Mouse (Mus musculus) limb, embryonic 13.5 days (tissue): ENCODE results near the gene Frmd4a. TPM values are rescaled to one million over a fixed set of nuclear protein-coding genes. Genes with fewer than 3 reads are reported as not detected.

ENCODE experiments used
- ATAC-seq: fragments of 200-750 bp; cut with Nextera tagmentation; 2 replicates; pipeline ENCODE4 v1.8.0; 2017; ENCODE audit warnings: low read depth, moderate number of reproducible peaks, moderate TSS enrichment; ENCODE audit not compliant: low FRiP score
- H3K27ac ChIP-seq: fragments of 300-500 bp; sonication (generic); 2 replicates; pipeline ENCODE4 v1.5.1; 2015; ENCODE audit warnings: inconsistent platforms, mild to moderate bottlenecking, moderate library complexity
- H3K27me3 ChIP-seq: fragments of 300-500 bp; sonication (generic); 2 replicates; pipeline ENCODE4 v1.6.1; 2015; ENCODE audit warnings: mild to moderate bottlenecking, inconsistent platforms
- H3K36me3 ChIP-seq: fragments of 300-500 bp; sonication (generic); 2 replicates; pipeline ENCODE4 v1.6.1; 2015; ENCODE audit warnings: inconsistent platforms, mild to moderate bottlenecking, moderate library complexity
- H3K4me1 ChIP-seq: fragments of 300-500 bp; sonication (generic); 2 replicates; pipeline ENCODE4 v1.6.1; 2015; ENCODE audit warnings: inconsistent platforms
- H3K4me2 ChIP-seq: fragments of 300-500 bp; sonication (generic); replicated peaks from 2 replicates; pipeline ENCODE4 v1.6.1; 2015; ENCODE audit warnings: inconsistent platforms, mild to moderate bottlenecking, moderate library complexity
- H3K4me3 ChIP-seq: fragments of 300-500 bp; sonication (generic); 2 replicates; pipeline ENCODE4 v1.5.1; 2015; ENCODE audit warnings: moderate library complexity, mild to moderate bottlenecking, inconsistent platforms
- H3K9ac ChIP-seq: fragments of 300-500 bp; sonication (generic); 2 replicates; pipeline ENCODE4 v1.6.1; 2015; ENCODE audit warnings: mild to moderate bottlenecking, inconsistent platforms
- H3K9me3 ChIP-seq: fragments of 300-500 bp; sonication (generic); 2 replicates; pipeline ENCODE4 v1.6.1; 2016; ENCODE audit warnings: inconsistent platforms
- WGBS: fragments of 180-500 bp; shearing (Covaris S2); methylation state at CpG from one replicate; pipeline ENCODE4 v1.1.7; 2015; 5-methylcytosine and 5-hydroxymethylcytosine counted together
- polyA plus RNA-seq: library from polyadenylated mRNA; unstranded; fragments of >200 nt; fragmentation: Nextera tagmentation; extraction: Ambion mirVana; gene quantifications from 2 replicates; pipeline ENCODE4 v1.2.1, GENCODE M21; 2015

Frmd4a gene
- polyA plus RNA-seq, 1 experiment from 2014 or later: 68.1 TPM

GRCm38 (mm10) chr2:4380926-4381325, 363.4 kb downstream of the Frmd4a start:
- H3K9me3 ChIP-seq: no peaks in the 10 kb centered on the region; the same call in 1 of the 2 replicates
- WGBS: 83% methylated on average over 5 of the region's 5 CpGs
- no peaks in the 10 kb centered on the region for H3K27me3 ChIP-seq
- H3K9ac ChIP-seq: no peak overlapping the region
- peaks cover 17% of the 10 kb centered on the region; the same call in 1 of the 2 replicates for H3K4me1 ChIP-seq
- H3K27ac ChIP-seq: no peak overlapping the region
- H3K4me2 ChIP-seq: no peak overlapping the region
- peaks cover 7% of the 10 kb centered on the region; the same call in 1 of the 2 replicates for H3K36me3 ChIP-seq
- H3K4me3 ChIP-seq: no peak overlapping the region
- ATAC-seq: no peak

DNA sequence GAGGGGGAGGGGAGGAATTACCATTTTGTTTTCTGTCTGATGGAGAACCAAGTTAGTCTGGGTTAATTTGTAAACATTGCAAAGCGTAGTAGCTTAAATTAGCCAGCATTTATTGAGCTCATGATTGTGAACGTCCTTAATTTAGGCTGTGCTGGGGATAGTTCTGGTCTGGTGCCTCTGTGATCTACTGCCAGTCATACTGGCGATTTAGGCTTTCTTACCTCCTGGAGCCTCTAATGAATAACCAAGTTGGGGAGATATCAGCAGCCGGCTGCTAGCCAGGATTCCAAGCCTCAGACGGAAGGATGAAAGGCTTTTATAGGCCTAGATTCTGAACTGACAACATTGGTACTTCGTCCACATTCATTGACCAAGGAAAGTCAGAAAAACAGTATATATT, 369.0 kb downstream of the Frmd4a start:
- Histone ChIP-seq H3K27me3 (no peaks in the 10 kb centered on the region), H3K36me3 (no peaks in the 10 kb centered on the region), H3K4me1 (peaks cover 26% of the 10 kb centered on the region), H3K9me3 (no peaks in the 10 kb centered on the region), H3K27ac (no peak overlapping the region), H3K9ac (no peak overlapping the region), H3K4me2 (no peak overlapping the region), H3K4me3 (no peak overlapping the region)
- ATAC-seq: no peak
- 45% methylated on average over 6 of the region's 6 CpGs for WGBS

DNA sequence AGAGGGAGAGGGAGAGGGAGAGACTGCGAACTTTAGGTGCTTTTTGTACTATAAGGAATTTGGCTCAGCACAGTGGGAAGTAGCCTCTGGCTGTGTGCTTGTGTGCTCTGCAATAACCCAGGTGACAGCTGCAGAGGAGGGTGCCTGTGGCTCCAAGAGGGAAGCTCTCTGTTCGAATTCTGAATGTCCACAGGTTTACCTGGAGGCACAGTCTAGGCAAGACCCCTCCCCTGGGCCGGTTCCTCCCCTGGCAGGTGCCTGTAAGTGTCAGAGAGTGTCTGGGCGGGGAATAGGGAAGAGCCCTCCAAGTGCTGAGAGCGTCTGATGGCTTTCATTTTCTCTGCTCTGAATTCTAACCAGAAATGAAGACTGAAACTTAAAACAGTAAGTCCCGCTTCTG, 371.8 kb downstream of the Frmd4a start:
- 34% methylated on average over 6 of the region's 6 CpGs for whole genome bisulfite sequencing
- Histone ChIP-seq H3K27ac (no peak overlapping the region), H3K9me3 (no peaks in the 10 kb centered on the region), H3K27me3 (no peaks in the 10 kb centered on the region), H3K4me2 (no peak overlapping the region), H3K4me3 (no peak overlapping the region), H3K4me1 (peaks cover 31% of the 10 kb centered on the region), H3K36me3 (peaks cover 4% of the 10 kb centered on the region; the same call in 1 of the 2 replicates), H3K9ac (no peak overlapping the region)
- no peak for ATAC-seq

- H3K27ac ChIP-seq: no peak overlapping the region
- no peak overlapping the region for H3K4me2 ChIP-seq
- H3K27me3 ChIP-seq: no peaks in the 10 kb centered on the region
- WGBS: 81% methylated on average over 4 of the region's 4 CpGs
- H3K4me1 ChIP-seq: peaks cover 32% of the 10 kb centered on the region
- no peak overlapping the region for H3K4me3 ChIP-seq
- H3K36me3 ChIP-seq: peaks cover 4% of the 10 kb centered on the region; the same call in 1 of the 2 replicates
- H3K9ac ChIP-seq: no peak overlapping the region
- no peaks in the 10 kb centered on the region for H3K9me3 ChIP-seq
- ATAC-seq: no peak
Measured at GRCm38 (mm10) chr2:4391091-4391490, 373.6 kb downstream of the Frmd4a start.

- ATAC-seq: peak; percentile 42; the same call in 1 of the 2 replicates
- WGBS: 27% methylated on average over 7 of the region's 7 CpGs
Measured at GRCm38 (mm10) chr2:4391678-4392085, 374.2 kb downstream of the Frmd4a start.

GRCm38 (mm10) chr2:4393046-4393445, 375.5 kb downstream of the Frmd4a start:
- no peak overlapping the region for H3K4me2 ChIP-seq
- H3K9me3 ChIP-seq: no peaks in the 10 kb centered on the region
- WGBS: 89% methylated on average over 4 of the region's 4 CpGs
- H3K9ac ChIP-seq: no peak overlapping the region
- peaks cover 4% of the 10 kb centered on the region; the same call in 1 of the 2 replicates for H3K36me3 ChIP-seq
- ATAC-seq: no peak
- H3K4me1 ChIP-seq: peaks cover 37% of the 10 kb centered on the region
- no peak overlapping the region for H3K27ac ChIP-seq
- H3K27me3 ChIP-seq: no peaks in the 10 kb centered on the region
- no peak overlapping the region for H3K4me3 ChIP-seq

More at GRCm38 (mm10) chr2:4391678-4392085, 374.2 kb downstream of the Frmd4a start:
- peak overlapping the region; percentile 53; the same call in 1 of the 2 replicates for H3K27ac ChIP-seq
- no peak overlapping the region for H3K4me3 ChIP-seq
- no peak overlapping the region for H3K9ac ChIP-seq
- H3K4me1 ChIP-seq: peaks cover 35% of the 10 kb centered on the region
- H3K36me3 ChIP-seq: peaks cover 4% of the 10 kb centered on the region; the same call in 1 of the 2 replicates
- no peaks in the 10 kb centered on the region for H3K27me3 ChIP-seq
- H3K4me2 ChIP-seq: peak overlapping the region; percentile 21; the same call in 1 of the 2 replicates
- no peaks in the 10 kb centered on the region for H3K9me3 ChIP-seq

DNA sequence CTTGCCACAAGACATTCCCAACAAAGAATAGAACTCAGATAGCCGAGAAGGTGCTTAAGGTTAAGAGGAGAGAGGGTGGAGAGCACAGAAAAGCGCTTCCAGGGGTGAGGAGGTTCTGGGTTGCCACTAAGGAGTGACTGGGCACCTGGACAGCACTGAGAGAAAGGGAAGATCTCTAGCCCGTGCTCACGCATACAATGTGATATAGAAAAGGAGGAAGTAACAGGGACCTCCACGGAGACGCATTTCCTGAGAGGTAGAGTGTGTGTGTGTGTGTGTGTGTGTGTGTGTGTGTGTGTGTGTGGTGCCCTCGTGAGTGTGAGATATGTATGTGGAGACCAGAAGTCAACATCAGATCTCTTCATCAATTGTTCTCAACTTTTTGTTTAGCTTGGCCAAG, 377.1 kb downstream of the Frmd4a start:
- H3K9me3 ChIP-seq: no peaks in the 10 kb centered on the region
- peaks cover 44% of the 10 kb centered on the region for H3K4me1 ChIP-seq
- 85% methylated on average over 7 of the region's 7 CpGs for WGBS
- peaks cover 4% of the 10 kb centered on the region; the same call in 1 of the 2 replicates for H3K36me3 ChIP-seq
- H3K9ac ChIP-seq: no peak overlapping the region
- H3K27me3 ChIP-seq: no peaks in the 10 kb centered on the region
- ATAC-seq: no peak
- H3K4me3 ChIP-seq: no peak overlapping the region
- no peak overlapping the region for H3K4me2 ChIP-seq
- no peak overlapping the region for H3K27ac ChIP-seq

DNA sequence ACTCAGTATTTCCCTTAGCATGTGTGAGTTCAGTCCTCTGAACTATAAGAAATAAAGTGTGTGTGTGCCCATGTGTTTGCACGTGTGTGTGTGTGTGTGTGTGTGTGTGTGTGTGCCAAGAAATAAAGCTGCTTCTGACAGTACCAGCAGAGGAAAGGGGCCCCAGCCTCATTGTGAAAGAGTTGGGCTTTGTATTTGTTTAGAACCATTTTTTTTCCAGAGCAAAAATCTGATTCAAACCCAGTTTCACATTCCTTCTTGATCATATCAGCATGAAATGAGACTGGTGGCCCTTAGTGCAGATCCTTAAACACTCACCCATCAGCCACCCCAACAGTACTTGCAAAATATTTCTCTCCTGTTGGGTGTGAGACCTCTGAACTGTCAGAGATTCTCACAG, 382.2 kb downstream of the Frmd4a start:
- ATAC-seq: no peak
- no peak overlapping the region for H3K4me3 ChIP-seq
- no peak overlapping the region for H3K9ac ChIP-seq
- H3K9me3 ChIP-seq: no peaks in the 10 kb centered on the region
- 58% methylated on average over 1 of the region's 1 CpGs for WGBS
- H3K27me3 ChIP-seq: no peaks in the 10 kb centered on the region
- no peak overlapping the region for H3K4me2 ChIP-seq
- H3K27ac ChIP-seq: peak overlapping the region; percentile 7; the same call in 1 of the 2 replicates
- peaks cover 61% of the 10 kb centered on the region for H3K4me1 ChIP-seq
- no peaks in the 10 kb centered on the region for H3K36me3 ChIP-seq

DNA sequence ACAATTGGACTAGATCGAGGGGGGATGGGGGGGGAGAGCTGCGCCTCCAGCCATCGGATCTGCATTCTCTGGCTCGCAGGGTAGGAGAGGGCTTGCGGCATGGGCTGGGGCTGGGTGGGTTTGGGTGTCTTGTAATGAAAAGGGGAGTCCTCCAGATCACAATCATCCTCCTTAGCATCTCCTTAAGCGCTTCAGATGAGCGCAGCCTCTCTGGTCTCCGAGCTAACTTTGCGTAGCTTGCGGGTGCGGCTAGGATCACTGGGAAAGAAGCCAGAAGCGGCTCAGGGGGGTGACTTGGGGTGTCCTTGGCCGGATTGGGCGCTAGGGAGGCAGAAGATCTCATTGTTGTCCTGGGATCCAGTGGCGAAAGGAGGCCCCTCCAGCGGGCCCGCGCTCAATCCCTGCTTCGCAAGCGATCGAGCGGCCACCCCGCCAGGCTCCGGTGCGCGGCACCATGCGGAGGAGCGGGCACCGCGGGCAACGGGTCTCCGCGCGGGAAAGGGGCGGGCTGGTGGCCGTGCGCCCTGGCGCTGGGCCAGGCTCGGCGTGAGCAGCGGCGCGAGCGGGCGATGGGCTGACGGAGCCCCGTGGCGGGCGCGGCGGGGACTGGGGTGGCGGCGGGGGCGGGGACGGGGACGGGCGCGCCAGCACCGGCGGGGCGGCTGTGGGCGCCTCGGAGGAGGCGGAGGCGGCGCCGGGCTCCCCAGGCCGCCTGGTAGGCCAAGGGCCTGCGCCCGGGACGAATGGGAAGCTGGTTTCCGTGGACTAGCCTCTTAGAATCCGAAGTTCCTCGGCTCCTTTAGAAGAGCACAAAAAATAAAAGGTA, 383.5 kb downstream of the Frmd4a start:
- WGBS: under 1% methylated on average over 63 of the region's 74 CpGs
- Histone ChIP-seq H3K4me2 (peak overlapping the region; percentile 84), H3K27me3 (no peaks in the 10 kb centered on the region), H3K4me1 (peaks cover 70% of the 10 kb centered on the region), H3K9ac (peak overlapping the region; percentile 92), H3K4me3 (peak overlapping the region; percentile 71), H3K36me3 (0 out of 2 replicates have a peak, but pooled peaks cover 3% of the 10 kb centered on the region), H3K9me3 (no peaks in the 10 kb centered on the region), H3K27ac (peak overlapping the region; percentile 96)
- peak; percentile 62 for ATAC-seq

GRCm38 (mm10) chr2:4401597-4402581, 384.4 kb downstream of the Frmd4a start:
- ATAC-seq: peak; percentile 25; the same call in 1 of the 2 replicates
- Histone ChIP-seq H3K4me1 (peaks cover 73% of the 10 kb centered on the region), H3K9me3 (no peaks in the 10 kb centered on the region), H3K27ac (peak overlapping the region; percentile 96), H3K4me2 (peak overlapping the region; percentile 84), H3K36me3 (0 out of 2 replicates have a peak, but pooled peaks cover 3% of the 10 kb centered on the region), H3K4me3 (peak overlapping the region; percentile 71), H3K27me3 (no peaks in the 10 kb centered on the region), H3K9ac (peak overlapping the region; percentile 92)
- under 1% methylated on average over 28 of the region's 28 CpGs for WGBS

GRCm38 (mm10) chr2:4406977-4407376, 389.5 kb downstream of the Frmd4a start:
- H3K27me3 ChIP-seq: no peaks in the 10 kb centered on the region
- 0 out of 2 replicates have a peak overlapping the region, but pooled peaks have one; percentile 16 for H3K4me2 ChIP-seq
- no peaks in the 10 kb centered on the region for H3K9me3 ChIP-seq
- H3K4me3 ChIP-seq: no peak overlapping the region
- ATAC-seq: peak; percentile 33; the same call in 1 of the 2 replicates
- 30% methylated on average over 5 of the region's 5 CpGs for WGBS
- peak overlapping the region; percentile 65; the same call in 1 of the 2 replicates for H3K27ac ChIP-seq
- H3K4me1 ChIP-seq: peaks cover 93% of the 10 kb centered on the region
- H3K36me3 ChIP-seq: 0 out of 2 replicates have a peak, but pooled peaks cover 3% of the 10 kb centered on the region
- H3K9ac ChIP-seq: no peak overlapping the region
